Mouse (Mus musculus) lung, adult 2 months (tissue): ENCODE results near the gene Rtkn.

Experiments used
- CTCF ChIP-seq: fragments of 200-500 bp; IDR thresholded peaks from 2 replicates; pipeline ENCODE4 v1.5.1; 2011; ENCODE audit warnings: mild to moderate bottlenecking, low read length, control low read depth; ENCODE audit not compliant: insufficient read depth
- POLR2A ChIP-seq: fragments of 200-500 bp; IDR thresholded peaks from 2 replicates; pipeline ENCODE4 v1.6.1; 2011; ENCODE audit warnings: low read depth, mild to moderate bottlenecking, control low read depth, low read length, borderline replicate concordance; ENCODE audit errors: extremely low read depth

DNA sequence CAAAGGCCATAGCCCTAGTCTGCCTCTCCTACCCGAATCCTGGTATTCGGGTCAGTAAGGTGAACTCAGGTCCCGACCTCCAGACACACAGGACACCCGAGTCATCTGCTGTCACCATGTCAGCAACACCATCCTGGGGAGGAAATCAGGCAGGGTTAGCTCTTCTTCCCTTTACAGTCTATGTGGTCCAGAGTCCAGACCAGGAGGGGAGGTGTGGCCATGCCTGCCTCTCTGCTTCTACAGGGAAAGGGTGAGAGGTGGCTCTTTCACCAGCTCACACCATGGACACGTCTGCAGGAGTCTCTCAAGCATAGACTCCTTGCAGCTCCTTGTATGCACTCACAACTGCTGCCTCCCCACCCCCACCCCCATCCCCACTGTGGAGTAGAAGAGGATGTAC, 18.2 kb downstream of the Rtkn start:
- TF ChIP-seq CTCF (no peak), POLR2A (no peak)
